Mouse (Mus musculus): ENCODE measurements around the gene Hist2h2aa2.

GRCm38 (mm10) chr3:96269511-96270474 is 29.7 kb upstream of the Hist2h2aa2 start, which contains the start of gene Hist2h2bb:
- TF ChIP-seq POLR2A (IDR thresholded peaks at IDR 0.05; ENCODE audit: low read depth, low read length) (peak; percentile 97), CTCF (conservative IDR thresholded peaks at IDR 0.05; ENCODE audit: insufficient read depth, insufficient read length, low read depth, low read length) (no peak)

All from kidney, adult 2 months (tissue).